25 mouse cellular contexts compared by ENCODE assay signal in genomic region chr13:111268992-111269391, GRCm38 (mm10). TPM values are rescaled to one million over a fixed set of nuclear protein-coding genes. Genes with fewer than 3 reads are reported as not detected.
DNase-seq lines count a peak whose midpoint lies in the region; TF ChIP-seq lines count a peak whose summit lies in the region.
"Had no signal": no experiment of that assay in that cellular context is flagged by ENCODE, and none has a peak within 500 bp of the region (broad histone marks: within the 10 kb centered on the region; RNA-seq: fewer than 3 reads in every experiment).

No protein-coding gene starts in this region.

- intact Hi-C loops in left cerebral cortex, postnatal 25 days (cut with DNase I) = loop anchor here (5.0 kb wide), 2 partner anchors 38 to 128 kb away; no protein-coding TSS in a partner anchor

- no peak overlapping the region for H3K4me3 ChIP-seq in olfactory bulb, adult 2 months (ENCODE audit: insufficient read depth, low read depth, low read length)
- H3K4me3 ChIP-seq: embryonic facial prominence, embryonic 12.5 days; forebrain, embryonic 13.5 days; gastrocnemius, adult 2 months; hindbrain, embryonic 10.5 days had no signal

- TF ChIP-seq CTCF in olfactory bulb, adult 2 months (IDR thresholded peaks at IDR 0.05; ENCODE audit: insufficient read depth, low read depth, low read length) = no peak

- H3K4me1 ChIP-seq in olfactory bulb, adult 2 months (ENCODE audit: control insufficient read depth, insufficient read depth, low read length) = peaks cover 11% of the 10 kb centered on the region
- H3K4me1 ChIP-seq: forebrain, embryonic 13.5 days had no signal

- DNase-seq in heart, adult 11 months = peak; percentile 56
- no peak for DNase-seq in heart, adult 8-10 months (ENCODE audit: low spot score)
- DNase-seq in left cerebral cortex, postnatal 25 days (ENCODE audit: low spot score in 2 of 2) = peak; percentile 22 to 30
- no peak for DNase-seq in left cerebral cortex, adult 18-20 months (ENCODE audit: low spot score in 2 of 2)
- peak; percentile 28 for DNase-seq in right cerebral cortex, adult 18-20 months
- DNase-seq in right cerebral cortex, postnatal 36 days (ENCODE audit: low spot score in 2 of 2) = no peak
- DNase-seq in thymus, postnatal 0 days (ENCODE audit: low spot score) = no peak
- DNase-seq: adrenal gland, postnatal 10 days; cerebellum, adult 2 months; cerebellum, postnatal 10 days; embryo, embryonic 11 days; forebrain, postnatal 0 days; gastrocnemius, adult 2 months; gastrocnemius, postnatal 25 days had no signal

- no peak for TF ChIP-seq POLR2A in olfactory bulb, adult 2 months (IDR thresholded peaks at IDR 0.05; ENCODE audit: insufficient read depth, low read depth, low read length)

- H3K27ac ChIP-seq in olfactory bulb, adult 2 months (ENCODE audit: insufficient read depth, low read depth, low read length) = peak overlapping the region; percentile 74
- H3K27ac ChIP-seq: embryonic facial prominence, embryonic 12.5 days; forebrain, embryonic 13.5 days; gastrocnemius, adult 2 months; hindbrain, embryonic 10.5 days; hindbrain, embryonic 14.5 days had no signal

- WGBS in olfactory bulb, adult 2 months = 48% methylated on average over 5 of the region's 5 CpGs

RNA-seq across cellular contexts. Expression of gene Actbl2, which starts 14.2 kb away (rescaled TPM):
- total RNA-seq in heart, adult 8-10 months (2022) = not detected
- total RNA-seq in left cerebral cortex, postnatal 25 days (2021) = not detected
- not detected for total RNA-seq in left cerebral cortex, adult 18-20 months (2021)
- polyA plus RNA-seq in olfactory bulb, adult 2 months (2012; ENCODE audit: insufficient read depth, insufficient read length, low replicate concordance, missing spikeins) = not detected in 2 replicates
- not detected in 2 replicates for polyA plus RNA-seq in thymus, postnatal 0 days (2015; fragmentation: Nextera tagmentation; extraction: Ambion mirVana)
- total RNA-seq: adrenal gland, postnatal 10 days; forebrain, postnatal 0 days; gastrocnemius, adult 2 months; gastrocnemius, postnatal 25 days; granulocyte monocyte progenitor cell, adult 5-6 weeks; heart, postnatal 25 days; MEL had no signal
- polyA plus RNA-seq: C2C12; forebrain, embryonic 13.5 days; forebrain, postnatal 0 days; heart, embryonic 11.5 days; heart, embryonic 16.5 days; hindbrain, embryonic 10.5 days had no signal

Comparison
In these comparisons a context has a peak if more than half of its experiments do, and no peak if none do; other contexts are left out.
1. DNase-seq: peak in heart, adult 11 months (single experiment), left cerebral cortex, postnatal 25 days (2 of 2) and right cerebral cortex, adult 18-20 months (single experiment); none in heart, adult 8-10 months (single experiment), left cerebral cortex, adult 18-20 months (0 of 2), right cerebral cortex, postnatal 36 days (0 of 2) and thymus, postnatal 0 days (single experiment).